Mouse (Mus musculus): Measurements from ENCODE around the gene Cbfa2t3. TPM values are rescaled to one million over a fixed set of nuclear protein-coding genes. Genes with fewer than 3 reads are reported as not detected.

Gene Cbfa2t3
- polyA plus RNA-seq, 1 experiment from 2014 or later: 4.8 TPM

- Histone ChIP-seq H3K27ac (replicated peaks) (peak overlapping the region; percentile 62), H3K36me3 (no peaks in the 10 kb centered on the region), H3K4me2 (peak overlapping the region; percentile 51), H3K4me1 (peaks cover 35% of the 10 kb centered on the region), H3K9me3 (no peaks in the 10 kb centered on the region), H3K4me3 (peak overlapping the region; percentile 10; the same call in 1 of the 2 replicates), H3K27me3 (replicated peaks) (peaks cover 81% of the 10 kb centered on the region), H3K9ac (peak overlapping the region; percentile 28; the same call in 1 of the 2 replicates)
- 12% methylated on average over 19 of the region's 19 CpGs for WGBS
- peak; percentile 45; the same call in 1 of the 2 replicates for ATAC-seq (ENCODE audit: extremely low read depth, insufficient number of reproducible peaks, low FRiP score, low TSS enrichment)
Observed at GRCm38 (mm10) chr8:122735542-122736473, 36.9 kb upstream of the Cbfa2t3 start.

GRCm38 (mm10) chr8:122735110-122735509 is 36.2 kb upstream of the Cbfa2t3 start:
- H3K4me2 ChIP-seq: peak overlapping the region; percentile 51; the same call in 1 of the 2 replicates
- H3K4me1 ChIP-seq: peaks cover 35% of the 10 kb centered on the region
- H3K4me3 ChIP-seq: no peak overlapping the region
- peak overlapping the region; percentile 62 for H3K27ac ChIP-seq (replicated peaks)
- H3K36me3 ChIP-seq: no peaks in the 10 kb centered on the region
- 46% methylated on average over 3 of the region's 3 CpGs for WGBS
- no peak overlapping the region for H3K9ac ChIP-seq
- no peaks in the 10 kb centered on the region for H3K9me3 ChIP-seq
- ATAC-seq (ENCODE audit: extremely low read depth, insufficient number of reproducible peaks, low FRiP score, low TSS enrichment): no peak
- H3K27me3 ChIP-seq (replicated peaks): peaks cover 79% of the 10 kb centered on the region

DNA sequence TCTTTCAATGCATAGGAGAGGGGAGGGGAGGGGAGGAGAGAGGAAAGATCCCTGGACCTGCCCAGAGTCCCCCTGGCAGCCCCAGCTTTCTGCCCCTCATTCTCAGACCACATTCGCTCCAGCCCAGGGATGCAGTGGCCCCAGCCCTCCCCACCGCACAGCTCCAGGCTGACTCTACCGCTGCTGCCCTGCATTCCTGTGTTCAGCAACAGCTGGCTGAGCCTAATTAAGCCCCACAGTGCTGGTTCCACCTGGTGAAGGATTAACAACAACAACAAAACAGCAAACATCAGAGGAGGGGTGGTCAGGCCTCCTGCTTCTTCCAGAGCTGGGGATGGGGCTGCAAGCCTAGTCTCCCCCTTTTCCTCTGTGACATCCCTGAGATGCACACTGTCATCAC is 29.7 kb upstream of the Cbfa2t3 start:
- Histone ChIP-seq H3K4me1 (peaks cover 13% of the 10 kb centered on the region; the same call in 1 of the 2 replicates), H3K9ac (no peak overlapping the region), H3K27me3 (replicated peaks) (peaks cover 96% of the 10 kb centered on the region), H3K4me2 (no peak overlapping the region), H3K36me3 (no peaks in the 10 kb centered on the region), H3K4me3 (no peak overlapping the region), H3K9me3 (no peaks in the 10 kb centered on the region), H3K27ac (replicated peaks) (no peak overlapping the region)
- no peak for ATAC-seq (ENCODE audit: extremely low read depth, insufficient number of reproducible peaks, low FRiP score, low TSS enrichment)
- 20% methylated on average over 3 of the region's 3 CpGs for WGBS

DNA sequence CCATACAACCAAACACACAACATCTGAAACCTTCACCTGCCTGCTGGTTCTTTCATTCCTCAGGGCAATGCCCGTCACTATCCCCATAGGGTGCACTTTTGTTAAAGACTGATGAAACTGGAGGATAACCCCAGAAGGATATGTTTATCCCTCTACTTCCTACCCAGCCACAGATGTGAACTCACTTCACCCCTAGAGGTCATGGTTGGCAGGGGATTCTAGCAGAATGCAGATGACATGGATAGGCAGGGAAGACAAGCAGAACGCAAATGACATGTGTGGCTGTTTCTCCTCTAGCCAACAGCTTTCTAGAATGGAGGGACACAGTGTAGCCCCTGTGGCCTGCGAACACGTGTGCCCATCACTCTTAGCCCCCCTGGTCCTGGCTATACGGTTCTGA is 28.5 kb upstream of the Cbfa2t3 start:
- Histone ChIP-seq H3K9ac (no peak overlapping the region), H3K27ac (replicated peaks) (no peak overlapping the region), H3K9me3 (no peaks in the 10 kb centered on the region), H3K36me3 (no peaks in the 10 kb centered on the region), H3K4me3 (no peak overlapping the region), H3K4me2 (no peak overlapping the region), H3K27me3 (replicated peaks) (peaks cover 96% of the 10 kb centered on the region), H3K4me1 (peaks cover 17% of the 10 kb centered on the region)
- ATAC-seq (ENCODE audit: extremely low read depth, insufficient number of reproducible peaks, low FRiP score, low TSS enrichment): no peak
- WGBS: 60% methylated on average over 5 of the region's 5 CpGs

- Histone ChIP-seq H3K9ac (no peak overlapping the region), H3K9me3 (no peaks in the 10 kb centered on the region), H3K4me2 (no peak overlapping the region), H3K27me3 (replicated peaks) (peaks cover 96% of the 10 kb centered on the region), H3K36me3 (no peaks in the 10 kb centered on the region), H3K4me3 (no peak overlapping the region), H3K27ac (replicated peaks) (no peak overlapping the region), H3K4me1 (peaks cover 24% of the 10 kb centered on the region)
- ATAC-seq (ENCODE audit: extremely low read depth, insufficient number of reproducible peaks, low FRiP score, low TSS enrichment): no peak
- WGBS: 59% methylated on average over 2 of the region's 2 CpGs
Observed at GRCm38 (mm10) chr8:122726789-122727188, 27.9 kb upstream of the Cbfa2t3 start.

- H3K27me3 ChIP-seq (replicated peaks): peaks cover 91% of the 10 kb centered on the region
- peaks cover 40% of the 10 kb centered on the region for H3K4me1 ChIP-seq
- H3K36me3 ChIP-seq: no peaks in the 10 kb centered on the region
- WGBS: 85% methylated on average over 6 of the region's 6 CpGs
- no peak overlapping the region for H3K4me3 ChIP-seq
- no peak for ATAC-seq (ENCODE audit: extremely low read depth, insufficient number of reproducible peaks, low FRiP score, low TSS enrichment)
- H3K9ac ChIP-seq: no peak overlapping the region
- no peak overlapping the region for H3K27ac ChIP-seq (replicated peaks)
- no peak overlapping the region for H3K4me2 ChIP-seq
- no peaks in the 10 kb centered on the region for H3K9me3 ChIP-seq
Observed at GRCm38 (mm10) chr8:122725187-122725586, 26.3 kb upstream of the Cbfa2t3 start.

DNA sequence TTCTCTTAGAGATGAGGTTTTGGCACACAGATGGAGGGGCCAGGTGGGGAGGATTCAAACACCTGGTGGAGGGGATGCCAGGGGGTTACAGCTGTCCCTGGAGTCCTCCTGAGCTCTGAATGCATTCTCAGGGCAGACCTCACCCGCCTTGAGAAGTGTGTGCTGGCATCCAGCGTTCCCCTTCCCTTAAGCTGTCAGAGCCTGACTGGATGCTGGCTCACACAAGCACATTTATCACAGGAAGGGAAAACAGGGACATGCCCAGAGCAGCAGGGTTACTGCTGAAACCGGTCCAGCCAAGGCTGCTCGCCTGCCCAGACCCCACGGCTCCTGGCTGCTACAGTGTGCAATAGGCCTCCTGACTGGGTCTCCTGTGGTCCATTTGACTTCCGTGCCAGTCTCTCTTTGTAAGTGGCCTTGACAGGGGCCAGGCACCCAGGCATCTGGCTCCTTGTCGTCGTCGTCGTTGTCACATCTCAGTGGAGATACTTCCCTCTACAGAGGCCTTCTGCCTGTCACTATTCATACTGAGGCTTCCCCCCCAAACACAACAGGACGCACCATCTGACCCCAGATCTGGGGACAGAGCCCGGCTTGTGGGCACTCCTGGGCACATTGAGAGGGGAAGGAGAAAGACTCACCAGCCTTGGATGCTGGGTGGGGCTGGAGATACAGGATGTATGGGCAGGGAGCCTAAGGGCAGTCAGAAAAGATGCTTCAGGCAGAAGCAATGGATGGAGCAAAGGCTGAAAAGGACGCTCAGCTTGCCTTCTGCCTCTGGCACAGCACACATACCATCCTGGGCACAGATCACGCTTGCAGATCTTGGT is 22.1 kb upstream of the Cbfa2t3 start:
- Histone ChIP-seq H3K9ac (peak overlapping the region; percentile 39; the same call in 1 of the 2 replicates), H3K9me3 (no peaks in the 10 kb centered on the region), H3K27ac (replicated peaks) (peak overlapping the region; percentile 79), H3K4me2 (peak overlapping the region; percentile 63), H3K27me3 (replicated peaks) (peaks cover 85% of the 10 kb centered on the region), H3K36me3 (no peaks in the 10 kb centered on the region), H3K4me1 (peaks cover 48% of the 10 kb centered on the region), H3K4me3 (peak overlapping the region; percentile 22)
- ATAC-seq (ENCODE audit: extremely low read depth, insufficient number of reproducible peaks, low FRiP score, low TSS enrichment): peak; percentile 25; the same call in 1 of the 2 replicates
- WGBS: 34% methylated on average over 14 of the region's 14 CpGs

DNA sequence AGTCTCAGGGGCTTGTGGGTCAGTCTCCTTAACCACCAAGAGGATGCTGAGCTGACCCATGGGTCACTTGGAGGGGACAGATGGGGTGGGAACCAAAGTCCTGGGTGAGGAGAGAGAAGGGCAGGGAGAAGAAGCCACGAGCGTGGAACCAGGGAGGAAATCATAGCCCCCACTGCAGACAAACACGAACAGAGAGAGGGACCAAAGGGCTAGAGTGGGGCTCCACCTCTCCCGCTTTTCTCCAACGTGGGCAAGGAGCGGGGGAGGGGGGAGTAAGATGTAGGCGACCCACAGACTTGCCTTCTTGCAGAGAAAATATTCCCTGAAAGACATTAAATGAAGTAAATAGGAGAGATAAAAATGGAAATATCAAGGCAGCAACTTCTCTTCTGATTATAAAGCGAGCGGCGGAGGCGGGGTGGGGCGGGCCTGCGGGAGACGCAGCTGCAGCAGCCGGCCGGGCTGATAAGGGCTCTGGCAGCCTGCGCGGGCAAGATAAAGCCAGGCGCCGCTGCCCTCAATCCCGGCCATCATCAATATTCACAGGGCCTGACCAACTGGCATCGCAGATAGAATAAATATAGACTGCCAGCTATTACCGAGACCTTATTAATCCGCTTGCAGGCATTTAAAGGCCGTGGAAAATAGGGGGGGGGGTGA is 21.3 kb upstream of the Cbfa2t3 start:
- peak overlapping the region; percentile 63 for H3K4me2 ChIP-seq
- H3K27me3 ChIP-seq (replicated peaks): peaks cover 85% of the 10 kb centered on the region
- H3K9me3 ChIP-seq: no peaks in the 10 kb centered on the region
- peak overlapping the region; percentile 22 for H3K4me3 ChIP-seq
- peaks cover 48% of the 10 kb centered on the region for H3K4me1 ChIP-seq
- H3K27ac ChIP-seq (replicated peaks): peak overlapping the region; percentile 79
- peak; percentile 68 for ATAC-seq (ENCODE audit: extremely low read depth, insufficient number of reproducible peaks, low FRiP score, low TSS enrichment)
- peak overlapping the region; percentile 39; the same call in 1 of the 2 replicates for H3K9ac ChIP-seq
- no peaks in the 10 kb centered on the region for H3K36me3 ChIP-seq
- 2% methylated on average over 25 of the region's 25 CpGs for WGBS

- peak overlapping the region; percentile 79 for H3K27ac ChIP-seq (replicated peaks)
- peaks cover 85% of the 10 kb centered on the region for H3K27me3 ChIP-seq (replicated peaks)
- H3K4me3 ChIP-seq: peak overlapping the region; percentile 22
- peak; percentile 87 for ATAC-seq (ENCODE audit: extremely low read depth, insufficient number of reproducible peaks, low FRiP score, low TSS enrichment)
- H3K4me2 ChIP-seq: peak overlapping the region; percentile 63
- H3K36me3 ChIP-seq: no peaks in the 10 kb centered on the region
- no peak overlapping the region for H3K9ac ChIP-seq
- 4% methylated on average over 7 of the region's 7 CpGs for WGBS
- no peaks in the 10 kb centered on the region for H3K9me3 ChIP-seq
- peaks cover 48% of the 10 kb centered on the region for H3K4me1 ChIP-seq
Observed at GRCm38 (mm10) chr8:122719500-122720065, 20.7 kb upstream of the Cbfa2t3 start.

DNA sequence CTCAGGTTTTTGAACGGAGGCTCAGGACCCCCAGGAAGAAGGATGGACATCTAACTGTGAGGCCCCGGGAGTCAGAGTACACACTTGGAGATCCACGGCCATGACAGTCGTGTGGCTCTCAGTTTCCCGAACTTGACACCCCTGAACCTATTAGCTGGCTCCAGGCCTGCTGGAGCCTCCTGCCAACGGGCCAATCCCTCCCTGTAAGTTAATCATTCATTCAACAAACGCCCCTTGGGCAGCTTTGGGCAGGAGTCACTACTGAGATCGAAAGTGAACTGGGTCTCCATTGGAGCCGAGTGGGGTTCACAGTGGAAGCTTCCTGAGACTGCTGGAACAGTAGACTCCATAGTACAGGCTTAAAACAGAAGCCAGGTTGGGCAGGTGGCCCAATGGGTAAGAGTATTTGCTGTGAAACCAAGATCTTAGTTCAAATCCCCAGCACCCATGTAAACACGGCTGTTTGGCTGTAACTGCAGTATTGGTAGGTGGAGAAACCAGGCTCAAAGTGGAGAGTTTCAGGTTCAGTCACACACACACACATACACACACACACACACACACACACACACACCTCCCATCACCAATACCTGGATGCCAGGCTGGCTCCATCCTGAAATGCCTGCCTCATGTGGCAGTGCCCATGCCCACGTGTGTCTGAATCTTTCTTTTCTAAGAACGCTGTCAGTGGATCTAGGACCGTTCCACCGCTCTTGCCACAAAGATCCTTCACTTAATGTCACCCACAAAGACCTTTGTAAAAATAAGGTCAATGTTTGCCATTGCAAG is 20.0 kb upstream of the Cbfa2t3 start:
- Histone ChIP-seq H3K9me3 (no peaks in the 10 kb centered on the region), H3K4me1 (peaks cover 44% of the 10 kb centered on the region), H3K4me2 (peak overlapping the region; percentile 63; the same call in 1 of the 2 replicates), H3K4me3 (no peak overlapping the region), H3K36me3 (no peaks in the 10 kb centered on the region), H3K9ac (no peak overlapping the region), H3K27ac (replicated peaks) (0 out of 2 replicates have a peak overlapping the region, but pooled peaks have one; percentile 79), H3K27me3 (replicated peaks) (peaks cover 85% of the 10 kb centered on the region)
- ATAC-seq (ENCODE audit: extremely low read depth, insufficient number of reproducible peaks, low FRiP score, low TSS enrichment): no peak
- WGBS: 80% methylated on average over 14 of the region's 14 CpGs
